Mouse (Mus musculus) heart, embryonic 14.5 days (tissue): ENCODE results near the gene Zp2. TPM values are rescaled to one million over a fixed set of nuclear protein-coding genes. Genes with fewer than 3 reads are reported as not detected.

Experiments used
- ATAC-seq: fragments of 200-750 bp; cut with Nextera tagmentation; 2 replicates; pipeline ENCODE4 v1.8.0; 2017; ENCODE audit warnings: low read depth, moderate TSS enrichment; ENCODE audit not compliant: insufficient number of reproducible peaks, insufficient read depth, low FRiP score
- H3K27ac ChIP-seq, 2 experiments: fragments of 200-500 bp in 1 of 2; fragments of 300-500 bp in 1 of 2; sonication (generic) in 1 of 2; replicated peaks in 1 of 2; 2 replicates each; pipeline ENCODE4 v1.5.1; 2012 to 2014; ENCODE audit warnings: low read depth in 2 of 2, low read length in 2 of 2, control low read depth in 1 of 2, mild to moderate bottlenecking in 1 of 2, mixed read lengths in 1 of 2; ENCODE audit not compliant: control insufficient read depth in 1 of 2, insufficient read depth in 1 of 2
- H3K27me3 ChIP-seq: fragments of 300-500 bp; sonication (generic); 2 replicates; pipeline ENCODE4 v1.6.1; 2014; ENCODE audit warnings: mild to moderate bottlenecking, low read length, control low read depth; ENCODE audit not compliant: control insufficient read depth, insufficient read depth
- H3K36me3 ChIP-seq: fragments of 300-500 bp; sonication (generic); 2 replicates; pipeline ENCODE4 v1.6.1; 2014; ENCODE audit warnings: mild to moderate bottlenecking, control low read depth, low read length, mixed read lengths; ENCODE audit not compliant: control insufficient read depth, insufficient read depth
- H3K4me1 ChIP-seq, 2 experiments: fragments of 200-500 bp in 1 of 2; fragments of 300-500 bp in 1 of 2; sonication (generic) in 1 of 2; 2 replicates each; pipeline ENCODE4 v1.6.1; 2012 to 2014; ENCODE audit warnings: low read length in 2 of 2, control low read depth in 1 of 2, mixed read lengths in 1 of 2; ENCODE audit not compliant: control insufficient read depth in 2 of 2, insufficient read depth in 2 of 2
- H3K4me2 ChIP-seq: fragments of 300-500 bp; sonication (generic); 2 replicates; pipeline ENCODE4 v1.6.1; 2014; ENCODE audit warnings: mild to moderate bottlenecking, low read length
- H3K4me3 ChIP-seq, 2 experiments: fragments of 200-500 bp in 1 of 2; fragments of 300-500 bp in 1 of 2; sonication (generic) in 1 of 2; 2 replicates each; pipeline ENCODE4 v1.5.1; 2012 to 2014; ENCODE audit warnings: low read length in 2 of 2, mild to moderate bottlenecking in 2 of 2, control low read depth in 1 of 2, low read depth in 1 of 2, moderate library complexity in 1 of 2; ENCODE audit not compliant: control insufficient read depth in 1 of 2, insufficient read depth in 1 of 2
- H3K9ac ChIP-seq: fragments of 300-500 bp; sonication (generic); 2 replicates; pipeline ENCODE4 v1.6.1; 2014; ENCODE audit warnings: mild to moderate bottlenecking, low read length
- H3K9me3 ChIP-seq: fragments of 300-500 bp; sonication (generic); 2 replicates; pipeline ENCODE4 v1.6.1; 2016; ENCODE audit warnings: low read length, control low read depth; ENCODE audit not compliant: control insufficient read depth
- WGBS: fragments of 180-500 bp; shearing (Covaris S2); extraction: QIAGEN DNeasy Blood & Tissue Kit; methylation state at CpG from one replicate; pipeline ENCODE4 v1.1.7; 2014; 5-methylcytosine and 5-hydroxymethylcytosine counted together
- polyA plus RNA-seq: library from polyadenylated mRNA; unstranded; fragments of >200 nt; fragmentation: Nextera tagmentation; extraction: Ambion mirVana; gene quantifications from 2 replicates; pipeline ENCODE4 v1.2.1, GENCODE M21; 2014

Zp2 gene
- polyA plus RNA-seq, 1 experiment from 2014 or later = not detected

DNA sequence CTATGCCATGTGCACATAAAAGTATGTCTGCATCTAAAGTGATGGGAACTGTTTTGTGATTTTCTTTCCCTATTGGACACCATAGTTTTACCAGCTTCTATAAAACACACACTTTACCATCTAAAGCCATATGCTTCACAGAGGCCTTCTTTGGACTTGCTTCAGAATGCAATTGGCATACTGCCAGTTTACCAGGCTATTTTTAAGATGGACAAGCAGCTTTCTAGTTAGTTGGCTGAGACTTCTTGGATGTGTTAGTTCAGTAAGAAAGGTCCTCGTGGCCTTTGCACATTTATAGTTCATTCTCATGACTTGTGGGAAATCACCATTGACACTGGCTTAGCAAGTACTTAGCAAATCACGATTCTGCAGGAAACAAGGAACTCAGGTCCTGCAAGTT lies 38.7 kb downstream of the Zp2 start:
- Histone ChIP-seq H3K9ac (no peak overlapping the region), H3K4me2 (0 out of 2 replicates have a peak overlapping the region, but pooled peaks have one; percentile 6), H3K27me3 (no peaks in the 10 kb centered on the region), H3K4me1 (peaks cover 8 to 28% of the 10 kb centered on the region in 2 experiments), H3K4me3 (no peak overlapping the region), H3K36me3 (0 out of 2 replicates have a peak, but pooled peaks cover 9% of the 10 kb centered on the region), H3K9me3 (no peaks in the 10 kb centered on the region), H3K27ac (peak overlapping the region; percentile 28 to 31; a peak in 2 of 4 replicates)
- 17% methylated on average over 2 of the region's 2 CpGs for WGBS
- no peak for ATAC-seq

DNA sequence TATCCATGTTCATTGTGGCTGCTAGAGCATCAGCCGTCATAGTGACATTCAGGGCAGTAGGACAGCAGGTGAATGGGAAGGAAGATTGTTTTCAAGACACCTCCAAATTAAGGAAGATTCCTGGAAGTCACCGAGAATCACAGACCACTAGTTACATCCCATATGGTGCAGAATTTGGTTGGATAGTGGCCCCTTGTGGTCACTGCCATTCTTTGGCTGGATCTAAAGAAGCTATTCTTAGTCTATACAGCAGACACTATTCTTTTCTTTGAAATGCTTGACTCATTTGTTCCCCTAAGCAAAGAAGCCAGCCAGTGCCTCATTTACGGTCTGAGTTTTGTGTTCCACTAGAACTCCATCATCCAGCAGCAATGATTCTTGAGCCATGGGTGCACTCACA lies 40.1 kb downstream of the Zp2 start:
- peaks cover 8 to 28% of the 10 kb centered on the region in 2 experiments for H3K4me1 ChIP-seq
- no peak overlapping the region for H3K4me2 ChIP-seq
- H3K9ac ChIP-seq = no peak overlapping the region
- no peaks in the 10 kb centered on the region for H3K9me3 ChIP-seq
- H3K36me3 ChIP-seq = 0 out of 2 replicates have a peak, but pooled peaks cover 9% of the 10 kb centered on the region
- no peak overlapping the region for H3K4me3 ChIP-seq
- H3K27ac ChIP-seq = no peak overlapping the region
- no peak for ATAC-seq
- no peaks in the 10 kb centered on the region for H3K27me3 ChIP-seq
- WGBS = 60% methylated on average over 3 of the region's 3 CpGs

DNA sequence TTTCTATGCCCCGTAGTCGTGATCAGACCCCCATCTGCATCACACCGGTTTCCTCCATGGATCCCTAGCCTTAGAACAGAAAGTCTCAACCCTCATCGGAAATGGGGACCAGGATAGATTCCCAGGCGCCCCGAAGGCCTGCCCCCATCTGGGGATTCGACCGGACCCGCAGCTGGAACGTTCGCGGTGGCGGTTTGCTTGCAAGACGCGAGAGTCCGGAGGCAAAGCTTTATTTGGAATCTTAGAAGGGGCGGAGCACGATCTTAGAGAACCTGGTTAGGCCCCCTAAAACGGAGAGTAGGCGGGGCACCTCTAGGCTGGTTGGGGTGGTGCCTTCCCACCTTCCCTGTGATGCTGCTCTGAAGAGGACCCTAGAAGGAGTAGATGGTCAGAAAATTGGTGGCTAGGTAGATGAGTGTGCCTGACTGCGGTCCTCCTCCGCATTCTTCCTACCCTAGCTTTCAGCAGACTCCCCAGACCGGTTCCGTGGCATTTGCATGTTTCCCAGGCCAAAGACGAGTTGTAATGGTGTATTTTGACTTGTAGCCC lies 42.0 kb downstream of the Zp2 start:
- no peak for ATAC-seq
- Histone ChIP-seq H3K27ac (no peak overlapping the region), H3K4me2 (peak overlapping the region; percentile 99), H3K9me3 (no peaks in the 10 kb centered on the region), H3K27me3 (no peaks in the 10 kb centered on the region), H3K4me1 (peaks cover 6 to 23% of the 10 kb centered on the region in 2 experiments), H3K9ac (peak overlapping the region; percentile 78), H3K36me3 (0 out of 2 replicates have a peak, but pooled peaks cover 9% of the 10 kb centered on the region), H3K4me3 (peak overlapping the region; percentile 76 to 94)
- 5% methylated on average over 25 of the region's 25 CpGs for WGBS

DNA sequence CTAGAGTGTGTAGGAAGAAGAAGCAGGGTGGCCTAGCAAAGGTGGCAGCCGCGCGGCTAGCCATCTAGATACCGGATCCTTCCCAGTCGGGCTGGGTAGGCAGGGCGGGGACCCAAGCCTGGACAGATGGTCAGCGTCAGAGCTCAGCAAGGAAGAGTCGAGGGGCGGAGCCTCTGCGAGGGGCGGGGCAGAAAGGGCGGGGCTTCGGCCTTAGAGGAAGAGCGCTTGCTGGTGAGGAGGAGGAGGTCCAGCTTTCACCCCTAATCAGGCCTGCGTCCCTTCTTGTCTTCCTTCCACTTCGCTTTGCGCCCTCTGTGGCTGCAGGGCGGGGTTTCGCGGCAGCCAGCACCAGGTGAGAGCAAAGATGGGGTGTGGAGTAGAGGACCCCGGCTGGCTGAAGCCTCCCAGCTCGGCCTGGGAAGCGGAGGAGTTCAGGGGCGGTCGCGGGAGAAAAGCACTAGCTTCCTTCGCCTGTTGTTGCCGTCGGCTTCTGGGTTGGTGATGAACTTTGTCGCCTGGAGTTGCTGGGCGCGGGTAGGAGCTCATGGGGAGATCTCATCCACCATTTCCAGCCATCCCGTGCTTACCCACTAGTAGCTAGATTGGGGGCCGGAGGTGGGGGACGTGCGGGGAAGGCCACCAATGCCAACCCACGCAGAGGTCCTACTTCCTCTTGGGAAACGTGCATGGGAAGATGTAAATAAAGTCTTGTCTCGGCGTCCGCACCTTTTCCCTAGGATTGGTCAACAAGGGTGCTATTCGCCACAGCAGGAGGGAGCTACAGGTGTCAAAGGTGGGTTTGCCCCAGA lies 42.7 kb downstream of the Zp2 start, which contains the start of gene Tmem159:
TSS of gene Tmem159 (plus strand) at position 190 of the 809 bp plus-strand sequence.
- Histone ChIP-seq H3K27me3 (no peaks in the 10 kb centered on the region), H3K27ac (peak within 1 kb of the TSS; percentile 33 to 71; a peak in 3 of 4 replicates), H3K4me1 (peaks cover 6 to 23% of the 10 kb centered on the region in 2 experiments), H3K4me2 (peak within 1 kb of the TSS; percentile 99), H3K36me3 (0 out of 2 replicates have a peak, but pooled peaks cover 9% of the 10 kb centered on the region), H3K4me3 (peak within 1 kb of the TSS; percentile 76 to 94), H3K9me3 (no peaks in the 10 kb centered on the region), H3K9ac (peak within 1 kb of the TSS; percentile 78)
- WGBS = under 1% methylated on average over 42 of the region's 42 CpGs
- ATAC-seq = peak; percentile 93

DNA sequence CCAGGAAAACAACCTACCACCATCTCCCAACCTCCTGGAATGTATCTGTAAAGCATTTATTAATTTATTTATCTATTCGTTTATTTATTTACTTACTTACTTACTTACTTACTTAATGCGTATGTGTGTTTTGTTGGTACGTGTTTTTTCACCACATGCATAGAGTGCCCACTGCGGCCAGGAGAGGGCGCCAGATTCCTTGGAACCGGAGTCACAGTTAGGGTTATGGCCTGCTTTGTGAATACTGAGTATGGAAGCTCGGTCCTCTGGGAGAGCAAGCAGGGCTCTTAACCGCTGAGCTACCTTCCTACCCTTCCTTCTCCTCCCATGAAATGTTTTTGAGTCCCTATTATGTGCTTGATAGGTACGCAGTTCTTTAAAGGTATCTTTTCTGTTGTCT lies 46.7 kb downstream of the Zp2 start:
- Histone ChIP-seq H3K4me2 (no peak overlapping the region), H3K9me3 (no peaks in the 10 kb centered on the region), H3K4me1 (peaks cover 9 to 12% of the 10 kb centered on the region in 2 experiments), H3K36me3 (no peaks in the 10 kb centered on the region), H3K4me3 (no peak overlapping the region), H3K9ac (no peak overlapping the region), H3K27me3 (no peaks in the 10 kb centered on the region), H3K27ac (no peak overlapping the region)
- no peak for ATAC-seq
- WGBS = 25% methylated on average over 9 of the region's 9 CpGs

DNA sequence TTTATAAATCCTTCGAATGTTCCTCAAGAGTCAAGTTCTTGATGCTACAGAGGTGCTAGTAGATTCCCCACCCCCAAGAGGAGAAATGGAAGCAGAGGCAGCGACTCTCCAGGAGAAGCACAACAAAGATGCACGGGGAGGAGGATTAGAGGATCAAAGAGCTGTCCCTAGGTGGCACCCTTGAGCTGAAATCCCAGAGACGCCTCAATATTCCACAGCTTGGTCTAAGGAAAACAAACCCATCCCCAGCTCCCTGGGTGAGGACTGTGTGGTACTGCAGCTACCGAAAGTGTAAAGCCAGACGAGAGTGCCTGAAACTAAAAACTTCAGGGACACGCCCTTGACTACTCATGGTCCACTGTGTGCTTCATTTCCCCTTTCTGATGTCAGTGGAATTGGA lies 47.2 kb downstream of the Zp2 start:
- ATAC-seq = no peak
- no peaks in the 10 kb centered on the region for H3K9me3 ChIP-seq
- peaks cover 4 to 9% of the 10 kb centered on the region in 2 experiments; a peak in 3 of 4 replicates for H3K4me1 ChIP-seq
- H3K27me3 ChIP-seq = no peaks in the 10 kb centered on the region
- H3K4me2 ChIP-seq = no peak overlapping the region
- WGBS = 11% methylated on average over 7 of the region's 7 CpGs
- H3K27ac ChIP-seq = no peak overlapping the region
- no peaks in the 10 kb centered on the region for H3K36me3 ChIP-seq
- no peak overlapping the region for H3K4me3 ChIP-seq
- no peak overlapping the region for H3K9ac ChIP-seq

DNA sequence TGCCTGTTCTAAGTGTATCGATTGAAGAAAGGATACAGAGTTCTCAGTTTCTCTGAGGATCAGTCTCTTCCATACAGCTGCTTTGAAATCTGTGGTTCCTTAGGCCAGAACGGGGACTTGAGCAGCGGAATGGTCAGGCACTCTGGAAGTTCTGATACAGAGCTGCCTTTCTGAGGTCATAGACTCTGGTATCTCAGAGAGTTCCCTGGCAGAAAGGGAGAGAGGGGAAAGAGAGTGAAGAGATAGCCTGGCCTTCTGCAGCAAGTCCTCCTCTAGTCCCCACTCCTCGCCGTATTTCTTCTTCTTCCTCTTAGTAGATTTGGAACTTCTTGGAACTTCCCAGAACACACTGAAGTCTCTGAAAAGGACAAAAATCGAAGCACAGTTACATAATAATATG lies 49.9 kb downstream of the Zp2 start, which contains the start of gene Dnah3:
TSS of gene Dnah3 (minus strand) at position 101 of the 400 bp plus-strand sequence.
- H3K4me1 ChIP-seq = peaks cover 3% of the 10 kb centered on the region in 2 experiments; a peak in 2 of 4 replicates
- no peaks in the 10 kb centered on the region for H3K36me3 ChIP-seq
- ATAC-seq = no peak
- H3K9ac ChIP-seq = no peak within 1 kb of the TSS
- 80% methylated on average over 6 of the region's 6 CpGs for WGBS
- H3K4me3 ChIP-seq = no peak within 1 kb of the TSS
- no peaks in the 10 kb centered on the region for H3K27me3 ChIP-seq
- no peaks in the 10 kb centered on the region for H3K9me3 ChIP-seq
- H3K4me2 ChIP-seq = no peak within 1 kb of the TSS
- H3K27ac ChIP-seq = no peak within 1 kb of the TSS
